Mouse (Mus musculus): ENCODE measurements around the gene Atg4b.

Gene Atg4b

GRCm38 (mm10) chr1:93825105-93825674 lies 73.9 kb downstream of the Atg4b start:
- TF ChIP-seq GATA4 (IDR thresholded peaks at IDR 0.05; ENCODE audit: insufficient replicate concordance, low read length): no peak

- TF ChIP-seq GATA4 (IDR thresholded peaks at IDR 0.05; ENCODE audit: insufficient replicate concordance, low read length): no peak
Observed at GRCm38 (mm10) chr1:93825771-93826539, 74.7 kb downstream of the Atg4b start.

GRCm38 (mm10) chr1:93826540-93826835 lies 75.2 kb downstream of the Atg4b start:
- no peak for TF ChIP-seq GATA4 (IDR thresholded peaks at IDR 0.05; ENCODE audit: insufficient replicate concordance, low read length)

GRCm38 (mm10) chr1:93834671-93835150 lies 83.4 kb downstream of the Atg4b start:
- TF ChIP-seq GATA4 (IDR thresholded peaks at IDR 0.05; ENCODE audit: insufficient replicate concordance, low read length): no peak

- no peak for TF ChIP-seq GATA4 (IDR thresholded peaks at IDR 0.05; ENCODE audit: insufficient replicate concordance, low read length)
Observed at GRCm38 (mm10) chr1:93835211-93835610, 83.9 kb downstream of the Atg4b start.

GRCm38 (mm10) chr1:93835876-93836531 lies 84.7 kb downstream of the Atg4b start:
- TF ChIP-seq GATA4 (IDR thresholded peaks at IDR 0.05; ENCODE audit: insufficient replicate concordance, low read length): no peak

GRCm38 (mm10) chr1:93836532-93836913 lies 85.2 kb downstream of the Atg4b start:
- no peak for TF ChIP-seq GATA4 (IDR thresholded peaks at IDR 0.05; ENCODE audit: insufficient replicate concordance, low read length)

GRCm38 (mm10) chr1:93837335-93837734 lies 86.0 kb downstream of the Atg4b start:
- no peak for TF ChIP-seq GATA4 (IDR thresholded peaks at IDR 0.05; ENCODE audit: insufficient replicate concordance, low read length)
